Mouse (Mus musculus): ENCODE data around the gene Ggcx.
A peak's percentile ranks its signal among the peaks of the same experiment; 100 is the strongest.
"Not testable (repeated sequence)": the region's sequence is repeated elsewhere in the genome, so short reads cannot be mapped to it uniquely, and the experiment has no call there.

Ggcx gene

GRCm38 (mm10) chr6:72425646-72426045 lies 11.5 kb downstream of the Ggcx start:
- DNase-seq (ENCODE audit: inconsistent age in 2 of 2, low spot score in 1 of 2): no peak

GRCm38 (mm10) chr6:72428036-72428435 lies 13.9 kb downstream of the Ggcx start:
- peak; percentile 73 to 93 for DNase-seq (ENCODE audit: inconsistent age in 2 of 2, low spot score in 1 of 2)

GRCm38 (mm10) chr6:72429061-72429842 lies 15.1 kb downstream of the Ggcx start:
- DNase-seq (ENCODE audit: inconsistent age in 2 of 2, low spot score in 1 of 2): peak in 1 of 2 experiments; percentile 33

GRCm38 (mm10) chr6:72430989-72431921 lies 17.1 kb downstream of the Ggcx start:
- DNase-seq (ENCODE audit: inconsistent age in 2 of 2, low spot score in 1 of 2): peak in 1 of 2 experiments; percentile 67

GRCm38 (mm10) chr6:72432153-72432552 lies 18.0 kb downstream of the Ggcx start:
- DNase-seq (ENCODE audit: inconsistent age in 2 of 2, low spot score in 1 of 2): no peak

GRCm38 (mm10) chr6:72438226-72438625 lies 24.1 kb downstream of the Ggcx start:
- peak in 1 of 2 experiments; percentile 66 for DNase-seq (ENCODE audit: inconsistent age in 2 of 2, low spot score in 1 of 2)

- peak; percentile 92 to 96 for DNase-seq (ENCODE audit: inconsistent age in 2 of 2, low spot score in 1 of 2)
Measured at GRCm38 (mm10) chr6:72438862-72439354, 24.8 kb downstream of the Ggcx start.

GRCm38 (mm10) chr6:72439355-72440185 lies 25.5 kb downstream of the Ggcx start, which contains the start of gene Mat2a:
Gene Mat2a (minus strand): TSS chr6:72439558.
- peak; percentile 96 to 99 for DNase-seq (ENCODE audit: inconsistent age in 2 of 2, low spot score in 1 of 2)

- DNase-seq (ENCODE audit: inconsistent age in 2 of 2, low spot score in 1 of 2): peak in 1 of 2 experiments; percentile 34
Measured at GRCm38 (mm10) chr6:72440186-72440990, 26.3 kb downstream of the Ggcx start.

- peak in 1 of 2 experiments; percentile 57 for DNase-seq (ENCODE audit: inconsistent age in 2 of 2, low spot score in 1 of 2)
Measured at GRCm38 (mm10) chr6:72442921-72443604, 29.0 kb downstream of the Ggcx start.

- peak; percentile 63 to 80 for DNase-seq (ENCODE audit: inconsistent age in 2 of 2, low spot score in 1 of 2)
Measured at GRCm38 (mm10) chr6:72445011-72445410, 30.9 kb downstream of the Ggcx start.

GRCm38 (mm10) chr6:72447487-72447886 lies 33.4 kb downstream of the Ggcx start:
- no peak for DNase-seq (ENCODE audit: inconsistent age in 2 of 2, low spot score in 1 of 2)

GRCm38 (mm10) chr6:72451778-72452177 lies 37.7 kb downstream of the Ggcx start:
- DNase-seq (ENCODE audit: inconsistent age in 2 of 2, low spot score in 1 of 2): not testable (repeated sequence)

- no peak for DNase-seq (ENCODE audit: inconsistent age in 2 of 2, low spot score in 1 of 2)
Measured at GRCm38 (mm10) chr6:72452329-72452728, 38.2 kb downstream of the Ggcx start.

- DNase-seq (ENCODE audit: inconsistent age in 2 of 2, low spot score in 1 of 2): no peak
Measured at GRCm38 (mm10) chr6:72453578-72453977, 39.5 kb downstream of the Ggcx start.

- DNase-seq (ENCODE audit: inconsistent age in 2 of 2, low spot score in 1 of 2): peak; percentile 34 to 41
Measured at GRCm38 (mm10) chr6:72454072-72454746, 40.1 kb downstream of the Ggcx start.

- DNase-seq (ENCODE audit: inconsistent age in 2 of 2, low spot score in 1 of 2): peak in 1 of 2 experiments; percentile 48
Measured at GRCm38 (mm10) chr6:72454833-72455373, 40.8 kb downstream of the Ggcx start.

- no peak for DNase-seq (ENCODE audit: inconsistent age in 2 of 2, low spot score in 1 of 2)
Measured at GRCm38 (mm10) chr6:72456567-72456966, 42.5 kb downstream of the Ggcx start.
